Mouse (Mus musculus) common myeloid progenitor, adult 5-6 weeks (primary cell): ENCODE measurements around the gene Egfl7. TPM values are rescaled to one million over a fixed set of nuclear protein-coding genes. Genes with fewer than 3 reads are reported as not detected.
A peak's percentile ranks its signal among the peaks of the same experiment; 100 is the strongest.

Source experiments
- ATAC-seq: replicated peaks from 2 replicates; pipeline ENCODE4 v1.8.0; 2016; ENCODE audit warnings: low read depth, mild to moderate bottlenecking, moderate TSS enrichment, inconsistent platforms; ENCODE audit not compliant: poor library complexity, severe bottlenecking
- total RNA-seq: library from RNA; stranded (forward); fragments of 200-1000, 187-1606 nt; gene quantifications from 2 replicates; pipeline ENCODE4 v1.2.3, GENCODE M21; 2017

Egfl7 gene
- total RNA-seq, 1 experiment from 2014 or later: 57.0 TPM

DNA sequence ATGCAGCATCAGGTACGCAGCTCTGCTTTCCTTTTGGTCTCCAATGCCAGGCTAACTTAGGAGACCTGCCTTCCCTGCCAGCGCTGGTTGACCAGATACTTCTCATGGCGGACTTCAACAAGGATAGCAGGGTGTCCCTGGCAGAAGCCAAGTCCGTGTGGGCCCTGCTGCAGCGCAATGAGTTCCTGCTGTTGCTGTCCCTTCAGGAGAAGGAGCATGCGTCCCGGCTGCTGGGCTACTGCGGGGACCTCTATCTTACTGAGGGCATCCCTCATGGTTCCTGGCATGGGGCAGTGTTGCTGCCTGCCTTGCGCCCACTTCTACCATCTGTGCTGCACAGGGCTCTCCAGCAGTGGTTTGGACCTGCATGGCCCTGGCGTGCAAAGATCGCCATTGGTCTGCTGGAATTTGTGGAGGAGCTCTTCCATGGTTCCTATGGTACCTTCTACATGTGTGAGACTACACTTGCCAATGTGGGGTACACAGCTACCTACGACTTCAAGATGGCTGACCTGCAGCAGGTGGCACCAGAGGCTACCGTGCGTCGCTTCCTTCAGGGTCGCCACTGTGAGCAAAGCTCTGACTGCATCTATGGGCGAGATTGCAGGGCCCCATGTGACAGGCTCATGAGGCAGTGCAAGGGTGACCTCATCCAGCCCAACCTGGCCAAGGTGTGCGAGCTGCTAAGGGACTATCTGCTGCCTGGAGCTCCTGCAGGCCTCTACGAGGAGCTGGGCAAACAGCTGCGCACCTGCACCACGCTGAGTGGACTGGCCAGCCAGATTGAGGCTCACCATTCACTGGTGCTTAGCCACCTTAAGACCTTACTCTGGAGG lies 55.9 kb downstream of the Egfl7 start:
- ATAC-seq: no peak

DNA sequence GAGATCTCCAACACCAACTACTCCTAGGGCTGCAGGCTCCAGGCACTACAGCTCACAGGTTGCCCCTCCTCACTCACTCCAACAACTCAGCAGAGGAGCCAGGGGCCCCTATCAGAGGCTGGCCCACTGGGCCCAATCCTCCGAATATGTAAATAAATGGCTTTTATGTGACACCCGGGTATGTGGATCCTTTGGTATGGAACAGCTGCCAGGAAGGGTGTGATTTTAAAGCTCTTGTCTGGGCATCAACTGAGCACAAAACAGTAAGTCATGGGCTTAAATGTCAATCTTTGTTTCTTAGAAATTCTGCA lies 56.5 kb downstream of the Egfl7 start:
- no peak for ATAC-seq

GRCm38 (mm10) chr2:26637316-26637932 lies 57.6 kb downstream of the Egfl7 start:
- no peak for ATAC-seq

GRCm38 (mm10) chr2:26638039-26638438 lies 58.2 kb downstream of the Egfl7 start:
- ATAC-seq: no peak

- ATAC-seq: no peak
These were observed 58.8 kb downstream of the Egfl7 start for GRCm38 (mm10) chr2:26638572-26638971.

DNA sequence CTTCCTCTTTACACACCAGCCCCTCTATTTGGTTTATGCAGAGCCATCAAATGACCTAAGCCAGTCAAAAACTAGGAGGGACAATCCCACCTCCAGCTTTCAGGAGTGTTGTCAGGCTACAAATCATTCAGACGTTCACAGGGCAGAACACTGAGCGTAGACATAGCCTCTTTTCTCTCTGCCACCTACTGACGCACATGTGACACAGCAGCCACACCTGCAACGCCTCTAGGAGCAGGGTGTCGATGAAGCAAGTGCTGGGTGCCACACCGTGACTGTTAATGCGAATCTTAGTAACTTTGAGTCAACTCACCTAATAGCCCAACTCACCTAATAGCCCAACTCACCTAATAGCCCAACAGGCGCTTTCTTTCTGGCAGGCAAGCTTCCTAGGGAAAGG lies 59.3 kb downstream of the Egfl7 start:
- ATAC-seq: no peak

DNA sequence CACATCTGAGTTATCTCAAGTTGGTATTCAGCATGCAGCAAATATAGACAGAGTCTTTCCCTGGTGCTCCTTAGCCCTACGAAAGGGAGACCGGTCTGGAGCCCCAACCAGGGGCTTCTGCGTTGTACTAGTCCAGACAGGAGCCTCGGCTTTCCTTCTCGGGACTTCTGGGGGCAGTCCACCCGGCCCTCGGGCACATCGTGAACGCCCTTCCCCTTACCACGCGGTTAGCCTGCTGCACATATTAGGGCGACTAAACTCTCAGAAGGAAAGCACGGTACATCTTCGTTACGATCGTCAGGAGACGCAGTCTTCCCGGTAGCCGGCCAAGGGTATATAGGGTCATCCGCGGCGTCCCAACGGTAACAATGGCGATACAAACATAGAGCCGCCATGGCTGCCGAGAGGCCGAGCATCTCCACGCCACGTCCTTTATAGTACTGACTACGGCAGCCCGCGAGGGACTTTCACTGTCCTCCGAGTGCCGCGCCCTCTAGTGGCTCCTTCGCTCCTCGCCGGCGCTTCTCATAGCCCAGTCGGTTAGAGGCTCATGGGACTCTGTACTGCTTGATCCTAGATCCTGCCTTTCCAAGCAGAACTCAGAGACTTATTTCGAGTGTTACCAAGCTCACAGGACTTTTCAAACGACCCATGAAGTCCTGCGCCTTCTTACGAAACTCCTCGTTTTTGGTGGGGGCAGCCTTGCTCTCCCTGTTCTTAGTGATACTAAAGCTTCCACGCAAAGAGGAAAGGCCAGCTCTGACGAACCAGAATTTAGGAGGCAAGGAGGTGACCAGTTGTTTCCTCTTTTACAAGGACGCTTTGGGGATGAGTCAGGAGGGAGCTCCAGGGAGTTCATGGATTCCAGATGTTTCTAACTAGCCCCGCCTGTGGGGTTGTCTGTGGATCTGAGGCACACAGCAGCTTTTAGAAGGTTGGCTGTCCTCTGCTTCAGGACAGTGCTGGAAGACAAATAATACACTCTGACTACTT lies 60.3 kb downstream of the Egfl7 start:
- peak; percentile 81 for ATAC-seq

- no peak for ATAC-seq
These were observed 61.3 kb downstream of the Egfl7 start for GRCm38 (mm10) chr2:26641006-26641647.

Other genes with a start within 250 kb of the Egfl7 start
- gene Dnlz, start 227.9 kb upstream of the Egfl7 start, total RNA-seq: 7.1 and 9.1 TPM in 2 replicates
- gene Card9, start 219.1 kb upstream of the Egfl7 start, total RNA-seq: 41.9 and 46.4 TPM in 2 replicates
- gene Snapc4, start 199.4 kb upstream of the Egfl7 start, total RNA-seq: 45.1 TPM in 2 replicates
- 32.6 and 33.2 TPM in 2 replicates for gene Entr1, start 190.7 kb upstream of the Egfl7 start, total RNA-seq
- gene Pmpca, start 190.7 kb upstream of the Egfl7 start, total RNA-seq: 66.4 and 72.9 TPM in 2 replicates
- 8.5 and 15.6 TPM in 2 replicates for gene Inpp5e, start 170.8 kb upstream of the Egfl7 start, total RNA-seq
- 20.1 and 44.2 TPM in 2 replicates for gene Sec16a, start 134.8 kb upstream of the Egfl7 start, total RNA-seq
- 6.5 and 13.7 TPM in 2 replicates for gene Notch1, start 63.4 kb upstream of the Egfl7 start, total RNA-seq
- gene Gm20532, start 6.6 kb downstream of the Egfl7 start, total RNA-seq: not detected in 2 replicates
- 32.2 and 38.7 TPM in 2 replicates for gene Agpat2, start 24.4 kb downstream of the Egfl7 start, total RNA-seq
- 17.5 and 19.9 TPM in 2 replicates for gene Fam69b, start 48.4 kb downstream of the Egfl7 start, total RNA-seq
- gene Lcn4, start 91.3 kb downstream of the Egfl7 start, total RNA-seq: not detected in 2 replicates